Mouse (Mus musculus): ENCODE results near the gene Dtnbp1. TPM values are rescaled to one million over a fixed set of nuclear protein-coding genes. Genes with fewer than 3 reads are reported as not detected.

Gene Dtnbp1
- polyA plus RNA-seq, 2 experiments from 2014 or later = 11.2 to 12.6 TPM

- no peak for ATAC-seq
These were observed 53.4 kb downstream of the Dtnbp1 start for GRCm38 (mm10) chr13:44948320-44949250.

DNA sequence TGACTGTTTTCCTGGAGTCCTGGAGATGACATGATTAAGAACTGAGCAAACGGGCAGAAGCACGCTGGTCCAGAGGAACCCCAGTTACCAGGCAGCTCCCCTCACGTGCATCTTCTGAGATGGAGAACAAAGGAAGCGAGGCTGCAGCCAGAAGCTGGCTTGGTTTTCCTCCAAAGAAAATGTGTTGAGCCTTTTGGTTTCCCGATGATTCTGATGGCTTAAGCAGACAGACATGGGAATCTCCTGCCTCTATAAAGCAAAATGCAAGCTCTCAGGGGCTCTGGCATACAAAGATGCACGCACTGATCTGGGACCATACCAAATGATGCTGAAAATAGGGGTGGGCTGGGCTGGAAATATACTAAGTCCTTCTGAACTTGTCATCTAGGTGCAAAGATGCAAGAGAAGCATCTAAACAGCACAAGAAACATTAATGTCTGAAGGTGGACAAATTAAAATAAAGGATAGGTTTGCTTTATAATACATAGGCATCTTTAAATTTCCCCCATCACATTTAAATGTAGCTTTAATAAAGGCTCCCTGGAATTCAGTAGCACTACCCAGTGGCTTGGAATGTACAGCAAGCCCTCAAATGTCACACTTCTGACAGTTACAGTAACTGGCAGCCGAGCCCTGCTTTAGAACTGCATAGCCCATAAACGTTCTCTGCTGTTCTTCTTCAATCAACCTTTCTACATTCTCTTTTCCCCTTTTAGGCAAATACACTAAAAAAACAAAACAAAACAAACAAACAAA, 54.9 kb downstream of the Dtnbp1 start:
- no peak for ATAC-seq

DNA sequence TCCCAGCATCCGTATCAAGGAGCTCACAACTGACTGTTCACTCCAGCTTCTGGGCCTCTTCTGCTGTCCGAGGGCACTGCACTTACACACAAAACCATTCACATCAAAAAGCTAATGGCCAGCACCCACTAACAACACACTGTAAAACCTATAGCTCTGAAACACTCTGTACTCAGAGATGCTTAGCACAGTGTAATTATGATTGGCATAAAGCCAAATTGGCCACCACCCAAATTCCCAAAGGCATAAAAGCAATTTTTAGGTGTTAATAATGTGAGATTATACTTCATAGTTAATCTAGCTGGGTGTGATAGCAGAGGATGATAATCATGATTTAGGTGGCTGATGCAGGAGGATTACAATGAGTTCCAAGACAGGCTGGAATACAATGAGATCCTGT, 58.3 kb downstream of the Dtnbp1 start:
- ATAC-seq = no peak

DNA sequence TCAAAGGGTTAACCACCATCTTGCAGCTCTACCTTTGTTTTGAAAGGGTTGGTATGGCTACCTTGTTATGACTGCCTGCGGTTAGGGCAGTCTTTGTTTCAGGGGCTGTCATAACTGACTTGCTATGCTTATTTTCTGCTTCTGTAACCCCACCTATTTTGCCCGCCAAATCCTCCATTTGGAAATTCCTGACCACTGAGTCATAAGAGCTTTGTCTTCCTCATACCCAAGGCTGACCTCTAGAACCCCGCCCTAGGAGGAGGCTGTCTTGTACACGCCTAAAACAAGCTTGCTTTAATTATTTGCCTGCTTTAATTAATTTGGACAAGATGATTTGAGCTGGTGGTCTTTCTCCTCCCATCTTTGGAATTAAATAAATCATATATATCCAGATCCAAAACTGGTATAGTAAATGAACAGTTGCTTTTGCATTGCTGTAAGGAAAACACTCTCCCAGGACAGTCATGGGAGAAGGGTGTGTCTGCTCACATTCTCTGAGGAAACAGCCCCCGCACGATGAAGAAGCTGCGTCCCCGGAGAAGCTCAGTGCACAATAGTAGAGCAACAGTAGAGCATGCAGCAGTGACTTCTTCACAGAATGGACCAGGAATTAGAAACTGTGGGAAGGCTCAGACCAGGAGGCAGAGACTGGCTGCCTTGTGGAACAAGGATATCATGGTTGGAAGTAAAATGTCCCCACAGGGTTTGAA, 62.5 kb downstream of the Dtnbp1 start:
- no peak for ATAC-seq

GRCm38 (mm10) chr13:44937681-44938080, 64.3 kb downstream of the Dtnbp1 start:
- no peak for ATAC-seq

GRCm38 (mm10) chr13:44933575-44933974, 68.4 kb downstream of the Dtnbp1 start:
- ATAC-seq = no peak

DNA sequence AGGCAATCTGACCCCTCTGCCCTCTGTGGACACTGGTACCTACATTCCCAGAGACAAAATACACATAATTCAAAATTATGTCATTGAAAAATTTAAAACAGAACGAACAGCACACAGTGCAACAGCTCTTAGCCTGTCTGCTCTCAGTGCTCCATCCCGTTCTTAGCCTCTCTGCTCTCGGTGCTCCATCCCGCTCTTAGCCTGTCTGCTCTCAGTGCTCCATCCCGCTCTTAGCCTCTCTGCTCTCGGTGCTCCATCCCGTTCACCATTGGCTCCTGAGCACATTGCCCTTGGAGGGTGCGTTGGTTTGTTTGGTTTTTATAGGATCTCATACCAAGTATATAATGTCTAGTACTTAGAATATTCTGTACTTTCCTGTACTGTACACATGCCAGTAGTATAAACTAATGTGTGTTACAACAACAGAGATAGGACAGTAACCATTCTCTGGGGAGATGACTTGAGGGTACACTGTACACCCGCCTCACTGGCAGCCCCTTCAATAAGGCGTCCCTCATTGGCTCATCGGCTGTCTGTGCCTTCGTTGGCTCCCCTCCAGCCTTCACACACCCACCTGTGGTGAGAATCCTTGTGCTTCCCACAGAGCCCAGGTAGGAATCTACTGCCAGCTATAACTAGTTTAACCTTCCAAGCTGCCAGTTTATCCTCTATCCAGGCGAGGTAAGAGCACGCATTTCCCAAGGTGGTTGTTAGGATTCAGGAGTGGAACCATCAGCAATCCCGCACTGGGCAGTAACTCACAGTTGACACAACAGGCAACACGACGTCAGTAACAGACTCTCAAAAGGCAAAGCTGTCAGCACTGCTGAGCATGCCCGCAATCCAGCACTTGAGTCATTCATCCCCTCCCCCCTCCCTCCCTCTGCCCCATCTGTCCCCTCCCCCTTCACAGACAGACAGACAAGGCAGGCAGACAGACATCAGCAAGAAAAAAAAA, 69.4 kb downstream of the Dtnbp1 start:
- no peak for ATAC-seq

- no peak for ATAC-seq
These were observed 75.6 kb downstream of the Dtnbp1 start for GRCm38 (mm10) chr13:44926311-44926710.

- ATAC-seq = no peak
These were observed 76.8 kb downstream of the Dtnbp1 start for GRCm38 (mm10) chr13:44925173-44925572.

GRCm38 (mm10) chr13:44924042-44924441, 77.9 kb downstream of the Dtnbp1 start:
- ATAC-seq = no peak

DNA sequence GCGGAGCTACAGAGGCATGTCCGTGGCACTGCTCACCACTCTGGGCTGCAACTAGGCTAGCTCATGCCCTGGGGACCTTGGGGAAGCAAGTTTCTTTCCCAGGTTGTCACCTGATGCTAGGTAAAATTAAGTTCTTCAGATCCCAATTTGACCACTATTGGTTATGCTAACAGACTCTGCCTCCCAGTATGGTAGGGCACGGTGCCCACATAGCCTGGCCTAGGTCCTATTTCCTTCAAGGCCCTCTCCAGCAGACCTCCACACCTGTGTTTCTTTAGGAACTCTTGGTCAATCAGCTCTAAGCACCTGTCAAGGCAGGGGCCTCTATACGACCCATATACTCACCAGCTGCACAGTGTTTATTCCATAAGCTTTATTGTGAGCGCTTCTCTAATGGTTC, 80.2 kb downstream of the Dtnbp1 start:
- no peak for ATAC-seq

- no peak for ATAC-seq
These were observed 80.9 kb downstream of the Dtnbp1 start for GRCm38 (mm10) chr13:44921095-44921494.

- no peak for ATAC-seq
These were observed 83.7 kb downstream of the Dtnbp1 start for GRCm38 (mm10) chr13:44918269-44918668.

- ATAC-seq = no peak
These were observed 84.7 kb downstream of the Dtnbp1 start for GRCm38 (mm10) chr13:44917202-44917601.

- ATAC-seq = no peak
These were observed 86.0 kb downstream of the Dtnbp1 start for GRCm38 (mm10) chr13:44915945-44916344.

DNA sequence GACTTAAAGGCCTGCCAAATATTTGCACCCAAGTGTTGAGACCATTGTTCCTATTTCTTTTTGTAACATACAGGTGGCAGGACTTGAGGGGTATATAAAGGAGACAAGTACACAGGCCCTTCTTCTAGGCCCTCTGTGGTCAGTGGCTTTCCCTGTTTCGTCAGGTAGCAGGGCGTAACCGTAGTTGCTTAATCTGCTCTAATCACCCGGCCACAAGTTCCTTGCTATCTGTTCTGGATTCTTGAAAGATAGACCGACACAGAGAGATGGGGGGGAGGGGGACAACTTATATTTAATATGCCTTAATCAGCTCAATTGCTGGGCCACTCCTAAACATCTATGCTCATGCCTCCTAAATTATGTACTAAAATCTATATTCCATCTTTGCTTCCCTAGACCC, 86.6 kb downstream of the Dtnbp1 start:
- ATAC-seq = no peak

GRCm38 (mm10) chr13:44913560-44913959, 88.4 kb downstream of the Dtnbp1 start:
- ATAC-seq = no peak

- ATAC-seq = no peak
These were observed 89.1 kb downstream of the Dtnbp1 start for GRCm38 (mm10) chr13:44912851-44913250.

GRCm38 (mm10) chr13:44908790-44909189, 93.2 kb downstream of the Dtnbp1 start:
- ATAC-seq = no peak

GRCm38 (mm10) chr13:44907702-44908101, 94.2 kb downstream of the Dtnbp1 start:
- no peak for ATAC-seq

GRCm38 (mm10) chr13:44906141-44906540, 95.8 kb downstream of the Dtnbp1 start:
- ATAC-seq = no peak

DNA sequence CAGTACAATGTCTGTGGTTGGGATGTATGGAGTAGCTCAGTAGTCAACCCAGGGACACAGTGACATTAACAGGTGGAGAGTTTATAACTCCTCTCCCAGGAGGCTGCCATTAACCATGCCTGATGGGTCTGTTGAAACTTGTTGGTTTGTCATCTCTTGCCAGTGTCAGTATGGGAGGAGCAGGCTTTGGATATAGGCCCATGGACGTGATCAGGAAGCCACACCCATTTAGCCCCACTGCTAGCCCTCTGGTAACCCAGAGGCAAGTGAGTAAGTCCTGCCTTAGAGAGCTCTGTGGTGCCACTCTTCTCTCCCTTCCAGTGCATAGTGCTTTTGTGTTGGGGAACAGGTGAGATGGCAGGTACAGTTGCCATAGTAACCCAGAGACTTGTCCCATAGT, 97.7 kb downstream of the Dtnbp1 start:
- ATAC-seq = no peak

Data from activated CD4-positive, CD25-positive, alpha-beta regulatory T cell, adult 4 months (primary cell).